Mouse (Mus musculus) myocyte (in vitro differentiated cells): ENCODE measurements around the gene Hspd1. TPM values are rescaled to one million over a fixed set of nuclear protein-coding genes. Genes with fewer than 3 reads are reported as not detected.

Source experiments
- H3K27me3 ChIP-seq: one replicate; pipeline ENCODE4 v1.6.1; 2011; ENCODE audit not compliant: control insufficient read depth, insufficient read depth, insufficient read length
- H3K36me3 ChIP-seq: one replicate; pipeline ENCODE4 v1.6.1; 2011; ENCODE audit not compliant: control insufficient read depth, insufficient read depth
- H3K4me2 ChIP-seq: one replicate; pipeline ENCODE4 v1.6.1; 2011; ENCODE audit warnings: low read depth, control low read depth
- H3K4me3 ChIP-seq: one replicate; pipeline ENCODE4 v1.5.1; 2011; ENCODE audit warnings: mild to moderate bottlenecking, control low read depth, moderate library complexity
- H3K79me2 ChIP-seq: one replicate; pipeline ENCODE4 v1.6.1; 2011; ENCODE audit not compliant: control insufficient read depth, insufficient read depth
- H3ac ChIP-seq: one replicate; pipeline ENCODE4 v1.6.1; 2011; ENCODE audit not compliant: control insufficient read depth, insufficient read length
- CEBPB ChIP-seq: IDR thresholded peaks from 2 replicates; pipeline ENCODE4 v1.6.1; 2011; ENCODE audit warnings: mild to moderate bottlenecking, moderate library complexity; ENCODE audit not compliant: poor library complexity, insufficient read depth, severe bottlenecking
- E2F4 ChIP-seq: IDR thresholded peaks from one replicate; pipeline ENCODE4 v1.6.1; 2011; ENCODE audit warnings: mild to moderate bottlenecking, control low read depth, moderate library complexity; ENCODE audit not compliant: insufficient read depth
- MAX ChIP-seq: IDR thresholded peaks from one replicate; pipeline ENCODE4 v1.6.1; 2011; ENCODE audit warnings: low read depth, mild to moderate bottlenecking, control low read depth
- MYOD1 ChIP-seq, 3 experiments: IDR thresholded peaks; one replicate each; pipeline ENCODE4 v1.6.1; 2011; ENCODE audit warnings: control low read depth in 2 of 3, low read depth in 2 of 3, mild to moderate bottlenecking in 2 of 3, moderate library complexity in 1 of 3; ENCODE audit not compliant: insufficient read length in 2 of 3, control insufficient read depth in 1 of 3
- MYOG ChIP-seq, 3 experiments: IDR thresholded peaks; one replicate each; pipeline ENCODE4 v1.6.1; 2011; ENCODE audit warnings: control low read depth in 2 of 3, low read depth in 2 of 3, mild to moderate bottlenecking in 2 of 3; ENCODE audit not compliant: insufficient read length in 2 of 3, control insufficient read depth in 1 of 3, insufficient read depth in 1 of 3
- POLR2A ChIP-seq: IDR thresholded peaks from one replicate; pipeline ENCODE4 v1.6.1; 2011; ENCODE audit warnings: low read depth, mild to moderate bottlenecking, control low read depth, moderate library complexity; ENCODE audit not compliant: insufficient read length
- POLR2AphosphoS2 ChIP-seq: IDR thresholded peaks from one replicate; pipeline ENCODE4 v1.6.1; 2011; ENCODE audit warnings: low read depth, control low read depth; ENCODE audit not compliant: insufficient read length
- REST ChIP-seq: IDR thresholded peaks from one replicate; pipeline ENCODE4 v1.6.1; 2011; ENCODE audit warnings: mild to moderate bottlenecking, control low read depth, moderate library complexity; ENCODE audit not compliant: insufficient read depth, insufficient read length
- SRF ChIP-seq: IDR thresholded peaks from one replicate; pipeline ENCODE4 v1.6.1; 2011; ENCODE audit warnings: low read depth; ENCODE audit not compliant: control insufficient read depth, insufficient read length
- TCF12 ChIP-seq: IDR thresholded peaks from one replicate; pipeline ENCODE4 v1.6.1; 2011; ENCODE audit warnings: mild to moderate bottlenecking, control low read depth; ENCODE audit not compliant: poor library complexity, insufficient read depth, severe bottlenecking
- TCF3 ChIP-seq: IDR thresholded peaks from one replicate; pipeline ENCODE4 v1.6.1; 2011; ENCODE audit warnings: low read depth, control low read depth; ENCODE audit not compliant: insufficient read length
- USF1 ChIP-seq: IDR thresholded peaks from one replicate; pipeline ENCODE4 v1.6.1; 2011; ENCODE audit warnings: low read depth, mild to moderate bottlenecking, control low read depth, moderate library complexity
- polyA plus RNA-seq: library from polyadenylated mRNA; unstranded; fragments of >200 nt; fragmentation: generic; extraction: Trizol; gene quantifications from one replicate; pipeline ENCODE4 v1.2.1, GENCODE M21; 2012; ENCODE audit warnings: missing spikeins

Gene Hspd1
- polyA plus RNA-seq, 1 experiment, result 132 TPM

DNA sequence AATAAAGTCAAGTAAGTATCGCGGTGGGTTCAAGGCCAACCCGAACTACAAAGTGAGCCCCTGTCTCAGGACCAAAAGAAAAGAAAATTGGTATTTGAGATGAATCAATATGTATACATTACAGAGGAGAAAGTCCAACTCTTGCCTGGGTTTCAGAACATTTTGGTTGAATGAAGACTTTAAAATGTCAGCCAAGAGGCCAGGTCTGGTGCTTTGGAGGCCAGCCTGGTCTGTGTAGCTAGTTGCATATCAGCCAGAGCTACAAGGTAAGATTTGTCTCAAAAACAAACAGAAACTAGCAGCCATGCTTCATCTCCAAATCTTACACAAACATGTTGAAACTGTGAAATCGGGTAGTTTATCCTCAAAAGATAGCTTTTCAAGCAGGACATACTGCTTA is 34.4 kb downstream of the Hspd1 start:
- peak overlapping the region; percentile 94 for H3K4me2 ChIP-seq
- H3ac ChIP-seq, result peak overlapping the region; percentile 73
- H3K79me2 ChIP-seq, result peaks cover 56% of the 10 kb centered on the region
- H3K36me3 ChIP-seq, result peaks cover 18% of the 10 kb centered on the region
- no peaks in the 10 kb centered on the region for H3K27me3 ChIP-seq
- peak overlapping the region; percentile 54 for H3K4me3 ChIP-seq
- TF ChIP-seq POLR2AphosphoS2 (no peak), REST (no peak), TCF3 (no peak), USF1 (no peak), MAX (no peak), CEBPB (no peak), MYOD1 (IDR thresholded peaks at IDR 0.05; ENCODE audit: control insufficient read depth in 1 of 3, insufficient read length in 2 of 3, low read depth in 2 of 3) (no peak), POLR2A (no peak), E2F4 (no peak), TCF12 (no peak), MYOG (IDR thresholded peaks at IDR 0.05; ENCODE audit: control insufficient read depth in 1 of 3, insufficient read depth in 1 of 3, insufficient read length in 2 of 3, low read depth in 2 of 3) (no peak), SRF (no peak)

- peak overlapping the region; percentile 94 for H3K4me2 ChIP-seq
- no peak for TF ChIP-seq TCF12
- TF ChIP-seq MYOD1 (IDR thresholded peaks at IDR 0.05; ENCODE audit: control insufficient read depth in 1 of 3, insufficient read length in 2 of 3, low read depth in 2 of 3), result peak in 1 of 3 experiments; percentile 62
- TF ChIP-seq E2F4, result no peak
- no peak for TF ChIP-seq MAX
- peak; percentile 62 for TF ChIP-seq POLR2A
- peak; percentile 52 for TF ChIP-seq POLR2AphosphoS2
- no peak for TF ChIP-seq CEBPB
- TF ChIP-seq MYOG (IDR thresholded peaks at IDR 0.05; ENCODE audit: control insufficient read depth in 1 of 3, insufficient read depth in 1 of 3, insufficient read length in 2 of 3, low read depth in 2 of 3), result peak in 2 of 3 experiments; percentile 31 to 50
- peak overlapping the region; percentile 73 for H3ac ChIP-seq
- H3K79me2 ChIP-seq, result peaks cover 50% of the 10 kb centered on the region
- H3K36me3 ChIP-seq, result peaks cover 18% of the 10 kb centered on the region
- peak overlapping the region; percentile 54 for H3K4me3 ChIP-seq
- H3K27me3 ChIP-seq, result no peaks in the 10 kb centered on the region
Measured at GRCm38 (mm10) chr1:55053005-55053404, 35.0 kb downstream of the Hspd1 start.

DNA sequence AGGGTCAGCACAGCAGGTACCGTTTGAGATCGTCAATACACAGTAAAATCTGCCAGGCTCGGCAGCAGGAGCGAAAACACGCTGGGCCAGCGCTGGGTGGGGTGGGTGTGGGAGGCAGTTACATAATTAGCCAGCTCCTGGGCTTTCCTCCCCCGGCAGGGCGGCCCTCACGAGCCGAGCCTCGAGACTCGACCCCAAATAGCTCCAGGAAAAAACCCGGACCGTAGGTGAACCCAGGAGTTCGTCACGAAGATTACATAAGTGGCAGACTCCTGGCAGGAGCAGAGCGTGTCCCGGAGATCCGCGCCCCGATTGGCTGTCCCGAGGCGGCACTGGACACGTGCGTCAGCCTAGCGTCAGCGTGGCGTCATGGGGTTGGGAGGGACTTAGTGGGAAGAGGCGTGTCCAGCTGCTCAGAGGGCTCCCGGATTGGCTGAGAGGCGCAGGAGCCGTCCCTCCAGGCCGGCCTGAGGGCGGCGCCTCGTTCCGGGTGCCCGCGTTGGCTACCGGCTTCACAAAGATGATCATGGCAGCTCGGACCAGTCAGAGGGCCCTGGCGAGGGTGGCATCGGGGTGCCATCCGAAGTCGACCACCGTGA is 35.6 kb downstream of the Hspd1 start, which contains the start of gene Coq10b:
Gene Coq10b (plus strand): TSS at position 416 of the 599 bp plus-strand sequence.
- TF ChIP-seq POLR2AphosphoS2 (peak; percentile 71), POLR2A (peak; percentile 96), REST (no peak), MAX (no peak), MYOG (IDR thresholded peaks at IDR 0.05; ENCODE audit: control insufficient read depth in 1 of 3, insufficient read depth in 1 of 3, insufficient read length in 2 of 3, low read depth in 2 of 3) (peak in 1 of 3 experiments; percentile 30), MYOD1 (IDR thresholded peaks at IDR 0.05; ENCODE audit: control insufficient read depth in 1 of 3, insufficient read length in 2 of 3, low read depth in 2 of 3) (peak in 1 of 3 experiments; percentile 59), CEBPB (0 out of 2 replicates have a peak, but pooled peaks have one; percentile 38), SRF (no peak), USF1 (peak; percentile 71)
- H3ac ChIP-seq, result peak within 1 kb of the TSS; percentile 73
- H3K4me2 ChIP-seq, result peak within 1 kb of the TSS; percentile 96
- H3K79me2 ChIP-seq, result peaks cover 45% of the 10 kb centered on the region
- H3K4me3 ChIP-seq, result peak within 1 kb of the TSS; percentile 54
- peaks cover 18% of the 10 kb centered on the region for H3K36me3 ChIP-seq
- no peaks in the 10 kb centered on the region for H3K27me3 ChIP-seq

DNA sequence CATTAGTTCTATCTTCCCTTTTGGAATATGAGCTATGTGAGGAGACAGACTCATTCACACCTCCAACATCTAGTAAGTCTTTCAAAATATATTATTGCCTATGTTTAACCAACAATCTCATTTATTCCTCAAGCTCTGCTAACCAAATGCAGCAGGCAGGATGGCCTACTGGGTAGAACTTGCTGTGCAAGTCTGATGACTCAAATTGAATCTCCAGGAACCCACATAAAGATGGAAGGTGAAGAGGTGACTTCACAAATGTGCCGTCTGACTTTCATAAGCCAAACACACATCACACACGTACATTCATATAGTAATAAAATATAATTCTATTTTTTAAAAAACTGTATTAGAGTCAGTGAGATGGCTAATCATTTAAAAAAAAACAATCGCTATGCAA is 36.4 kb downstream of the Hspd1 start:
- peak overlapping the region; percentile 54 for H3K4me3 ChIP-seq
- TF ChIP-seq E2F4 (no peak), MYOD1 (IDR thresholded peaks at IDR 0.05; ENCODE audit: control insufficient read depth in 1 of 3, insufficient read length in 2 of 3, low read depth in 2 of 3) (no peak), MAX (no peak), MYOG (IDR thresholded peaks at IDR 0.05; ENCODE audit: control insufficient read depth in 1 of 3, insufficient read depth in 1 of 3, insufficient read length in 2 of 3, low read depth in 2 of 3) (no peak), TCF12 (no peak), CEBPB (no peak), TCF3 (no peak), REST (no peak), USF1 (no peak), POLR2AphosphoS2 (no peak), POLR2A (no peak), SRF (no peak)
- peaks cover 37% of the 10 kb centered on the region for H3K79me2 ChIP-seq
- no peaks in the 10 kb centered on the region for H3K27me3 ChIP-seq
- peaks cover 18% of the 10 kb centered on the region for H3K36me3 ChIP-seq
- no peak overlapping the region for H3ac ChIP-seq
- peak overlapping the region; percentile 96 for H3K4me2 ChIP-seq
